Mouse (Mus musculus) B cell, adult 67 days (primary cell): Measurements from ENCODE around the gene Sdad1. TPM values are rescaled to one million over a fixed set of nuclear protein-coding genes. Genes with fewer than 3 reads are reported as not detected.

ENCODE experiments used
- total RNA-seq, 2 experiments: library from RNA; stranded (reverse); gene quantifications; 4 replicates each; pipeline ENCODE4 v1.2.4; 2023

The Sdad1 gene
- 100 to 1,000 TPM; 109 to 111 TPM for total RNA-seq

DNA sequence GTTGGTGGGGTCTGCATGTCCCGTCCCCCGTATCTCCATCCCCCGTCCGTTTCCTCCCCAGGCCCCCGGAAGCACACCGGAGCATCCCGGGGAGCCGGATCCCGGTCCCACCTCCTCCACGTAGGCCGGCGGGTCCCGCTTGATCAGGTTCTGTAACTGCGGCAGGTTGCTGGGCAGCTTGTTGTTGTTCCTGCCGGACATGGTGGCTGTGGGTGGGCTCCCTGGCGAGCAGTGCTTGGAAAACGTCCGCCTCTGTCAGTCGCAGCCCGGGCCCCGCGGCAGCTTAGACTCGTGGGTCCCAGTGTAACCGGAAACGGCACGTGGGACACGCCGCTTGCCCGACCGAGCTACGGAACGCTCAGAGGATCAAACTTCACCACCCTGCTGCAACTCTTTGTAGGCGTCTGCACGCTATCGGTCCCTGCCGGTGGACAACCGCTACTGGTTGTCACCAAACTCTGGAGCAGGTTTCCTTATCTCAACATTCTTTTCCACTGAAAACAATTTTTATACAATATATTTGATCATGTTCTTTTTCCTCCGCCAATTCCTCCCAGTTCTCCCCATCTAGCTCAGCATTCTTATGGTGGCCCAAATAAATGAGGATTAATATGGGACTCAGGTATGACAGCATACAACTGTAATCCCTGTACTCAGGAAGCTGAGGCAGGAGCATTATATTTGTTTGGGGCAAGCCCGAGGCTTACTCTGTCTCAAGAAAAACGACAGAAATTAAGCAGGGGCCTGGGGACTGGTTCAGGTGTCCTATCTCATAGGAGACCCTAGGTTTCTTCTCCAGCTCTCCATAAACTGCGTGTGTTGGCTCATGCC is at the start of gene Sdad1:
Gene Sdad1 (minus strand): TSS at position 799 of the 831 bp plus-strand sequence.

DNA sequence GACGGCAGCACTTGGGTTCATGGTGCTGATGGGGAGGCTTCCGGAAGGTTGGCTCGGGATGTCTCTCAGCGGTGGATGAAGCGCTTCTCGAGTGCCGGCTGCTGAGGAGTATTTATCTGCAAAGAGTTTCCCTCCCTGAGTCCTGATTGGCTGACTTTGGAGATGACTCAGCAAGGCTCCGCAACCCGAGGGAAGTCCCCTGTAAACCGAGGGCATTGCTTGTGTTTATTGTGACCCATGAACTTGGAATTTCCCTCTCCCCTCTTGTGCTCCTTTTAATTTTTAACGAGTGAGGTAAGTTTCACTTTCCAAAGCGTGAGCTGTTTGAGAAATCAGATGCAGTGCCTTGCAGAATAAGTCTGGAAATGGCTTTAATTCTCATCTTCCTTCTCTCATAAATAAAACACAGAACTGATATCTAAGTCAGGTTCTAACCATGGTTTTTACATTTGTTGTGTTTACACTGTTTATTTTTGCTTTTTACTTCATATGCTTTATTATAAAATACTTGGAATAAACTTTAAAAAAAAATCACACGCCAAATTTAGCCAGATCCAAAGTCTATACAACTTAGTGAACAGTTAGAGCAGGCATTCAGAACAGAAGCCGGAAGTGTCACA is 38.6 kb upstream of the Sdad1 start, which contains the start of gene Cxcl10:
Gene Cxcl10 (minus strand): TSS at position 96 of the 620 bp plus-strand sequence.

DNA sequence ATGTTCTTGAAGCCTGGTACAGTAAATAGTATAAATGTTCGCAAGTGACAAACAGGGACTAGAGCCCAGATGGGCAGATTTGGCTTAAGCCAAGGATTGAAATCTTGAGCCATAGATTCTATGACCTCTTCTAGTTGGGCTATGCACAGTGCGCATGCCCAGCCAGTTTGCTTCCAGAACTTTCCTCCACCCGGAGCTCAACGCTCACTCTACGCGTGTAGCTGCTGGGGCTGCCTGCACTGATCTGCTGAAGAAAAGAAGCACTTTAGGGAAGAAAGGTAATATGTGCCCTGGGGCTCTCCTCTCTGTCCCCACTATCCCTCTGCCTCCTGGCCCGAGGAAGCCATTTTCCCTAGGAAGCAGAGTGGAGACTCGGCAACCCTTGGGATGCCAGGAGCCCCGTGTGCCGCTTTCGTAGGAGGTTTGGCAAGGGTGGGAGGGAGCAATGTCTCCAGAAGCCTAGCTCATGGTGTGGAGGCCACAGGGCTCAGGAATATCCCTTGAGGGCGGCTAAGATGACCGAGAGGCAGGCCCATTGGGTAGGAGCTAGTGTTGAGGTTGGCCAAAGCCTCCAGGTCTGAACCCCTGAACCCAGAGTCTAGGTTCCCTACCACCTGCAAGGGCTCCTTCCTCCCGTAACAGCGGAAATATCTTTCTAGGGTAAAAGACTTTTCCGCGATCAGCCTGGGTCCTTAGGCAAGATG is 21.5 kb upstream of the Sdad1 start, which contains the start of gene Art3:
Gene Art3 (plus strand): TSS at position 193 of the 704 bp plus-strand sequence.

DNA sequence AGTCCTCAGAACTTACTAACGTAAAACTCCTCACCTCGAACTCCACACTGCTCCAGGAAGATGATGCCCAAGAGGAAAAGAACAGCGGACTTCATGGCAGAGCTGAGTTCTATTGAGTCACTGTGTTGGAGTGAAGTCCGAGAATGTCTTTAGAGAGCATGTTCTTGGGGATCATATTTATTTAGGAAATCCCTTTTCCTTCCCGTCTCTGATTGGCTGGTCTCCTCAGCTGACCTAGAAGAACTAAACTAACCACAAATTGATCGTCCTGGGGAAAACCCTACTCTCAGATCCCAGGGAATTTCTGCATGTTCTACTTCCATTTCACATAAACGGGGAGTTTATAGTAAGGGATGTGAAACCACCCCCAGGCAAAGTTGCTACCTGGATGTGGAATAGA is 17.6 kb upstream of the Sdad1 start, which contains the start of gene Cxcl9:
Gene Cxcl9 (minus strand): TSS at position 151 of the 400 bp plus-strand sequence.

DNA sequence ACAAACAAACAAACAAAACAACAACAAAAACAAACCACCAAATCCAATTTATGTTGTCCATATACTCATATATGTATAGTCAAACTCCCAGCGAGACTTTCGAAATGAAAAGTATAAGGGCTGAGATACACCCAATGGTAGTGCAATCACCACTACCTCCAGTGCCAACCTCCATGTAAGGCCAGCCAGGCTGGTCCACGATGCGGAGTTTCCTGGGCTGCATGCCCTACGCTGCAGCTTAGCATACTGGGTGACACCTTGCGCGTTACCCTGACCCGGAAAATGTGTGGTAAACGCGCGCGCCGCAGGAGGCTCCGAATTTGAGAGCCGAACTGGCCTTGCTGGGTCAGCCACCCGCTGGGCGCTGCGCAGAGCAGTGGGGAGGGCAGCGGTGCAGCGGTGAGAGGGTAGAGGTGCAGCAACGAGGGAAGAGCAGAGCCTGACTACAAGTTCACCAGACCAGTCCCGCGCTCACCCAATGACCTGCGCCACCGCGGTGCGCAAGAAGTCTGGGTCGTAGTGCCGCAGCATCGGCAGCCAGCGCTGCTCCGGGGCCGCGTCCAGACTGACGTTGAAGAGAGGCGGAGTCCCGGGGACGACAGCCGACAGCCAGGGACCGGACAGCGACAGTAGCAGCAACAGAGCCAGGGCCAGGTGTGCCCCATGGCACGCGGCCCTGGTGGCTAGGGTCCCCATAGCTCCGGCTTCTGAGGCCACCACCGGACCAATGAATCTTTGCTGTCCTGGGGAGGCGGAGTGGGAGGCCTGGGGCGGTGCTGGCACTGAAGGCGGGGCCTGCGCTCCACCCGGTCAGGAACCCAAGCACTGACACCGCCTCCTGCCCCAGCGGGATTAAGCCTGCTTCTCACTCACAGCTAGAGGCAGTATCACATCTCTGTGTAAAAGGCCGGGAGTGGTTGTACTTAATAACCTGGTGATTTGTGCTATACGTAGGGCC is 32.6 kb downstream of the Sdad1 start, which contains the start of gene Naaa:
Gene Naaa (minus strand): TSS at position 734 of the 958 bp plus-strand sequence.

DNA sequence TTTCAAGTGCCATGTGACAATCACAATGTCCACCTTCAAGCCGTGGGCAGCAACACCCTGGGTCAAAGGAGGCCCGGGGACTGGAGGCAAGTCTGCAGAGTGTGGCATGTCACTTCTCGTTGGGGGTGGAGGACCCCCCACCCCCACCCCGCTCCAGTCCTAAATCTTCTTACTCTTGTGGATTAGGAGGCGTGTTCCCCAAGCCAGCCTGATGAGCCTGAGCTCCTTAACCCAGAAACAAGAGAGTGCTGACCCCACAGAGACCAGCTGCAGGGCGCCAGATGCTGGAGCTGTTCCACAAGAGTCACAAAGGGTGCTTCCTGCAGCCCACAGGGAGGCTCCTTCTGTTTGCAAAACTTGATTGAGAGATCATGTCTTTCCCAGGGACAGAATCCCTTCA is 54.1 kb downstream of the Sdad1 start, which contains the start of gene Ppef2:
Gene Ppef2 (minus strand): TSS at position 61 of the 400 bp plus-strand sequence.

Other genes with a start within 250 kb of the Sdad1 start
- 100 to 1,000 TPM; 115 to 120 TPM for gene G3bp2, start 226.8 kb downstream of the Sdad1 start, total RNA-seq
- gene Uso1, start 172.5 kb downstream of the Sdad1 start, total RNA-seq: 10 to 100 TPM; 65.4 to 78.1 TPM
- gene U90926, start 95.1 kb downstream of the Sdad1 start, total RNA-seq: not detected
- gene Ppef2, start 54.2 kb downstream of the Sdad1 start, total RNA-seq: 1 to 10 TPM in 1 of 2 experiments, under 1 TPM in 1; 0.73 to 1.5 TPM
- 10 to 100 TPM; 41.9 to 43.3 TPM for gene Naaa, start 32.3 kb downstream of the Sdad1 start, total RNA-seq
- 1 to 10 TPM in 1 of 2 experiments, not detected in 1; 1.3 TPM for gene Cxcl9, start 17.6 kb upstream of the Sdad1 start, total RNA-seq
- 1 to 10 TPM in 1 of 2 experiments, not detected in 1; 1.5 TPM for gene Art3, start 21.3 kb upstream of the Sdad1 start, total RNA-seq
- 1 to 10 TPM in 1 of 2 experiments, not detected in 1; 1.5 TPM for gene Cxcl10, start 38.4 kb upstream of the Sdad1 start, total RNA-seq
- 10 to 100 TPM; 55.3 to 60.4 TPM for gene Nup54, start 124.7 kb upstream of the Sdad1 start, total RNA-seq
- gene Scarb2, start 196.4 kb upstream of the Sdad1 start, total RNA-seq: 10 to 100 TPM; 31.1 to 33.0 TPM
- gene Fam47e, start 244.6 kb upstream of the Sdad1 start, total RNA-seq: not detected